Mouse (Mus musculus): Measurements from ENCODE around the gene Npc2.

DNA sequence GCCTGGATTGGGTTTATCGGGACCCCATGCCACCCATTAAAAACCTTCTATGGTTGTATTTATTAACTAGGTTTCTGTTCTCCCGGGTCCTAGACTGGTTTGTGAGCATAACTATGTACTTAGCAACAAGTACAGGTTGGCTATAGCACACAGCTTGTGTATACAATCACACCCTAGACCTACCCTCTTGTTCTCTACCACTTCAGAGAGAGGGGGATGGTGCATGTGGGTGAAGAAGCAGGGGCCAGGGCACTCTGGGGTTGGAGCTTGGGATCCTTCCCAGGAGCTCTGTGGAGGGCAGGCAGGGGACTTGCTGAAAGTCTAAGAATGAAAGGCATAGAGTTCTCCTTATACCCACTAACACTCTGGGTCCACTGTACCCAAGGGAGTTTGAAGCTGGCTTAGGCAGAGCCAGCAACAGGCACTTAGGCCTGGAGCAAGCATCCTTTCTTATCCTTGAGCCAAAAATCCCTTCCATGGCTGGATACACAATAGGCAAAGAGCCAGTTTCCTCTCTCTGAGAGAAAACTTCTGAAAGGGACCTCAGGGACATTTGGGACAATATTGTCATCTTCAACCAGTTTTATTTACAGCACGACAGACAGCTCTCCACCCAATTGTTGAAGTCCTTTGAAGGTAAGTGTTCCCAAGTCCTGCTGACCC is 41.8 kb upstream of the Npc2 start:
- TF ChIP-seq GATA1 (IDR thresholded peaks at IDR 0.05; ENCODE audit: low read length) (no peak), TAL1 (IDR thresholded peaks at IDR 0.05; ENCODE audit: low read length) (no peak)
